Mouse (Mus musculus): ENCODE measurements at regions not wholly inside any gene's neighbourhood (a gene's known extent, or its start where the extent isn't known, plus 50 kb on each side); places are given as distances from the start of the nearest gene placed in this dataset.

- Histone ChIP-seq H3K27me3 (ENCODE audit: control insufficient read depth, insufficient read depth, low read length, poor library complexity, severe bottlenecking) (no peaks in the 10 kb centered on the region; the same call in 1 of the 2 replicates), H3K27ac (ENCODE audit: insufficient read depth, low read length) (no peak overlapping the region), H3K9me3 (replicated peaks; ENCODE audit: control insufficient read depth, insufficient read depth, low read length, poor library complexity, severe bottlenecking) (no peaks in the 10 kb centered on the region), H3K36me3 (ENCODE audit: control insufficient read depth, insufficient read depth, low read length, poor library complexity, severe bottlenecking) (no peaks in the 10 kb centered on the region), H3K4me3 (ENCODE audit: low read depth, low read length) (no peak overlapping the region), H3K4me1 (ENCODE audit: control insufficient read depth, insufficient read depth, low read length) (no peaks in the 10 kb centered on the region), H3K9ac (ENCODE audit: low read depth, poor library complexity, severe bottlenecking) (no peak overlapping the region)
- TF ChIP-seq EP300 (IDR thresholded peaks at IDR 0.05; ENCODE audit: insufficient read depth, low read depth, low read length) (no peak), CTCF (IDR thresholded peaks at IDR 0.05; ENCODE audit: low read depth, low read length) (no peak), POLR2A (IDR thresholded peaks at IDR 0.05; ENCODE audit: insufficient read depth, low read length) (no peak)
These were observed 316.3 kb downstream of the Tmem182 start for GRCm38 (mm10) chr1:41121636-41122175.

- H3K9me3 ChIP-seq (replicated peaks; ENCODE audit: control insufficient read depth, insufficient read depth, low read length, poor library complexity, severe bottlenecking) = no peaks in the 10 kb centered on the region; the same call in 1 of the 2 replicates
- no peak for TF ChIP-seq EP300 (IDR thresholded peaks at IDR 0.05; ENCODE audit: insufficient read depth, low read depth, low read length)
- TF ChIP-seq CTCF (IDR thresholded peaks at IDR 0.05; ENCODE audit: low read depth, low read length) = no peak
- no peak overlapping the region for H3K9ac ChIP-seq (ENCODE audit: low read depth, poor library complexity, severe bottlenecking)
- no peaks in the 10 kb centered on the region for H3K4me1 ChIP-seq (ENCODE audit: control insufficient read depth, insufficient read depth, low read length)
- peaks cover 3% of the 10 kb centered on the region; the same call in 1 of the 2 replicates for H3K27me3 ChIP-seq (ENCODE audit: control insufficient read depth, insufficient read depth, low read length, poor library complexity, severe bottlenecking)
- no peaks in the 10 kb centered on the region for H3K36me3 ChIP-seq (ENCODE audit: control insufficient read depth, insufficient read depth, low read length, poor library complexity, severe bottlenecking)
- H3K27ac ChIP-seq (ENCODE audit: insufficient read depth, low read length) = no peak overlapping the region
- no peak overlapping the region for H3K4me3 ChIP-seq (ENCODE audit: low read depth, low read length)
These were observed 326.0 kb downstream of the Tmem182 start for GRCm38 (mm10) chr1:41131410-41131809.

GRCm38 (mm10) chr1:41133143-41133542, 327.7 kb downstream of the Tmem182 start:
- no peaks in the 10 kb centered on the region for H3K36me3 ChIP-seq (ENCODE audit: control insufficient read depth, insufficient read depth, low read length, poor library complexity, severe bottlenecking)
- H3K9ac ChIP-seq (ENCODE audit: low read depth, poor library complexity, severe bottlenecking) = no peak overlapping the region
- TF ChIP-seq EP300 (IDR thresholded peaks at IDR 0.05; ENCODE audit: insufficient read depth, low read depth, low read length) (no peak), CTCF (IDR thresholded peaks at IDR 0.05; ENCODE audit: low read depth, low read length) (no peak), POLR2A (IDR thresholded peaks at IDR 0.05; ENCODE audit: insufficient read depth, low read length) (no peak)
- H3K9me3 ChIP-seq (replicated peaks; ENCODE audit: control insufficient read depth, insufficient read depth, low read length, poor library complexity, severe bottlenecking) = no peaks in the 10 kb centered on the region; the same call in 1 of the 2 replicates
- H3K4me1 ChIP-seq (ENCODE audit: control insufficient read depth, insufficient read depth, low read length) = no peaks in the 10 kb centered on the region
- no peak overlapping the region for H3K27ac ChIP-seq (ENCODE audit: insufficient read depth, low read length)
- H3K27me3 ChIP-seq (ENCODE audit: control insufficient read depth, insufficient read depth, low read length, poor library complexity, severe bottlenecking) = peaks cover 3% of the 10 kb centered on the region; the same call in 1 of the 2 replicates
- H3K4me3 ChIP-seq (ENCODE audit: low read depth, low read length) = no peak overlapping the region

- H3K9me3 ChIP-seq (replicated peaks; ENCODE audit: control insufficient read depth, insufficient read depth, low read length, poor library complexity, severe bottlenecking) = no peaks in the 10 kb centered on the region; the same call in 1 of the 2 replicates
- H3K4me1 ChIP-seq (ENCODE audit: control insufficient read depth, insufficient read depth, low read length) = no peaks in the 10 kb centered on the region
- peaks cover 3% of the 10 kb centered on the region; the same call in 1 of the 2 replicates for H3K27me3 ChIP-seq (ENCODE audit: control insufficient read depth, insufficient read depth, low read length, poor library complexity, severe bottlenecking)
- no peak overlapping the region for H3K27ac ChIP-seq (ENCODE audit: insufficient read depth, low read length)
- H3K36me3 ChIP-seq (ENCODE audit: control insufficient read depth, insufficient read depth, low read length, poor library complexity, severe bottlenecking) = no peaks in the 10 kb centered on the region
- TF ChIP-seq POLR2A (IDR thresholded peaks at IDR 0.05; ENCODE audit: insufficient read depth, low read length) = no peak
- TF ChIP-seq CTCF (IDR thresholded peaks at IDR 0.05; ENCODE audit: low read depth, low read length) = no peak
- no peak for TF ChIP-seq EP300 (IDR thresholded peaks at IDR 0.05; ENCODE audit: insufficient read depth, low read depth, low read length)
- no peak overlapping the region for H3K9ac ChIP-seq (ENCODE audit: low read depth, poor library complexity, severe bottlenecking)
- no peak overlapping the region for H3K4me3 ChIP-seq (ENCODE audit: low read depth, low read length)
These were observed 328.5 kb downstream of the Tmem182 start for GRCm38 (mm10) chr1:41133946-41134345.

- Histone ChIP-seq H3K9ac (ENCODE audit: low read depth, poor library complexity, severe bottlenecking) (no peak overlapping the region), H3K4me3 (ENCODE audit: low read depth, low read length) (no peak overlapping the region), H3K27me3 (ENCODE audit: control insufficient read depth, insufficient read depth, low read length, poor library complexity, severe bottlenecking) (0 out of 2 replicates have a peak, but pooled peaks cover 1% of the 10 kb centered on the region), H3K27ac (ENCODE audit: insufficient read depth, low read length) (no peak overlapping the region), H3K9me3 (replicated peaks; ENCODE audit: control insufficient read depth, insufficient read depth, low read length, poor library complexity, severe bottlenecking) (no peaks in the 10 kb centered on the region), H3K36me3 (ENCODE audit: control insufficient read depth, insufficient read depth, low read length, poor library complexity, severe bottlenecking) (no peaks in the 10 kb centered on the region), H3K4me1 (ENCODE audit: control insufficient read depth, insufficient read depth, low read length) (no peaks in the 10 kb centered on the region)
- TF ChIP-seq CTCF (IDR thresholded peaks at IDR 0.05; ENCODE audit: low read depth, low read length) (no peak), POLR2A (IDR thresholded peaks at IDR 0.05; ENCODE audit: insufficient read depth, low read length) (no peak), EP300 (IDR thresholded peaks at IDR 0.05; ENCODE audit: insufficient read depth, low read depth, low read length) (no peak)
These were observed 334.3 kb downstream of the Tmem182 start for GRCm38 (mm10) chr1:41139725-41140124.

- Histone ChIP-seq H3K27ac (ENCODE audit: insufficient read depth, low read length) (no peak overlapping the region), H3K27me3 (ENCODE audit: control insufficient read depth, insufficient read depth, low read length, poor library complexity, severe bottlenecking) (0 out of 2 replicates have a peak, but pooled peaks cover 1% of the 10 kb centered on the region), H3K9me3 (replicated peaks; ENCODE audit: control insufficient read depth, insufficient read depth, low read length, poor library complexity, severe bottlenecking) (no peaks in the 10 kb centered on the region), H3K9ac (ENCODE audit: low read depth, poor library complexity, severe bottlenecking) (no peak overlapping the region), H3K4me3 (ENCODE audit: low read depth, low read length) (no peak overlapping the region), H3K36me3 (ENCODE audit: control insufficient read depth, insufficient read depth, low read length, poor library complexity, severe bottlenecking) (no peaks in the 10 kb centered on the region), H3K4me1 (ENCODE audit: control insufficient read depth, insufficient read depth, low read length) (no peaks in the 10 kb centered on the region)
- TF ChIP-seq EP300 (IDR thresholded peaks at IDR 0.05; ENCODE audit: insufficient read depth, low read depth, low read length) (0 out of 2 replicates have a peak, but pooled peaks have one; percentile 29), POLR2A (IDR thresholded peaks at IDR 0.05; ENCODE audit: insufficient read depth, low read length) (no peak)
These were observed 335.1 kb downstream of the Tmem182 start for GRCm38 (mm10) chr1:41140542-41140941.
